In genomic region chr10:82858691-82859532, GRCm38 (mm10) we compare ENCODE assay signal across 8 mouse cellular contexts. TPM values are rescaled to one million over a fixed set of nuclear protein-coding genes. Genes with fewer than 3 reads are reported as not detected.
DNase-seq lines count a peak whose midpoint lies in the region; ATAC-seq and TF ChIP-seq lines count a peak whose summit lies in the region.

No protein-coding gene starts in this region.

- peak overlapping the region; percentile 98 for H3K27ac ChIP-seq in hindbrain, embryonic 10.5 days
- H3K27ac ChIP-seq in lung, postnatal 0 days (ENCODE audit: low read length): peak overlapping the region; percentile 94

- no peak for TF ChIP-seq CTCF in lung, postnatal 0 days (IDR thresholded peaks at IDR 0.05)

- peak; percentile 63 for TF ChIP-seq EP300 in lung, postnatal 0 days (IDR thresholded peaks at IDR 0.05)

- no peaks in the 10 kb centered on the region for H3K9me3 ChIP-seq in hindbrain, embryonic 10.5 days
- no peaks in the 10 kb centered on the region for H3K9me3 ChIP-seq in lung, postnatal 0 days (ENCODE audit: low read length)

- H3K4me1 ChIP-seq in hindbrain, embryonic 10.5 days (replicated peaks): peaks cover 46% of the 10 kb centered on the region
- no peaks in the 10 kb centered on the region for H3K4me1 ChIP-seq in lung, postnatal 0 days (ENCODE audit: insufficient read depth, low read depth, low read length)

- under 1% methylated on average over 49 of the region's 49 CpGs for WGBS in hindbrain, embryonic 10.5 days
- under 1% methylated on average over 49 of the region's 49 CpGs for WGBS in lung, postnatal 0 days

- DNase-seq in MEL-GATA-1-ER (ENCODE audit: extremely low read depth, low read depth): peak; percentile 93
- peak; percentile 93 for DNase-seq in cerebellum, adult 8-10 months
- peak; percentile 85 for DNase-seq in forelimb bud, embryonic 11.5 days (ENCODE audit: low read depth, low spot score)
- peak; percentile 92 for DNase-seq in hindbrain, embryonic 10.5 days (ENCODE audit: low spot score)
- DNase-seq in layer of hippocampus, adult 9-11 months: peak; percentile 93
- DNase-seq in lung, postnatal 0 days (ENCODE audit: low spot score): peak; percentile 97
- DNase-seq in ovary, postnatal 14 days (ENCODE audit: low spot score): peak; percentile 72
- peak; percentile 87 for DNase-seq in thymus, postnatal 14 days

- peak; percentile 91 for ATAC-seq in lung, postnatal 0 days

- peaks cover 20% of the 10 kb centered on the region for H3K36me3 ChIP-seq in hindbrain, embryonic 10.5 days
- H3K36me3 ChIP-seq in lung, postnatal 0 days (ENCODE audit: insufficient read depth, low read length): no peaks in the 10 kb centered on the region

- no peaks in the 10 kb centered on the region for H3K27me3 ChIP-seq in hindbrain, embryonic 10.5 days (ENCODE audit: insufficient read depth, poor library complexity, severe bottlenecking)
- H3K27me3 ChIP-seq in lung, postnatal 0 days (replicated peaks; ENCODE audit: insufficient read depth, low read length): no peaks in the 10 kb centered on the region

- H3K4me2 ChIP-seq in lung, postnatal 0 days (replicated peaks; ENCODE audit: low read depth, low read length): peak overlapping the region; percentile 88

- H3K9ac ChIP-seq in lung, postnatal 0 days (replicated peaks; ENCODE audit: low read depth): peak overlapping the region; percentile 78

- H3K4me3 ChIP-seq in hindbrain, embryonic 10.5 days: peak overlapping the region; percentile 87
- peak overlapping the region; percentile 79 for H3K4me3 ChIP-seq in lung, postnatal 0 days (ENCODE audit: low read depth, low read length)

RNA-seq across cellular contexts. Expression of gene Eid3, which starts 7.5 kb away (rescaled TPM):
- polyA plus RNA-seq in hindbrain, embryonic 10.5 days (2016; fragmentation: Nextera tagmentation; extraction: Ambion mirVana): 0.20 and 0.68 TPM in 2 replicates
- polyA plus RNA-seq in lung, postnatal 0 days (2015; fragmentation: Nextera tagmentation; extraction: Ambion mirVana): not detected in 2 replicates

RNA-seq across cellular contexts. Expression of gene Txnrd1, which starts 25.2 kb away (rescaled TPM):
- 164 and 172 TPM in 2 replicates for polyA plus RNA-seq in hindbrain, embryonic 10.5 days (2016; fragmentation: Nextera tagmentation; extraction: Ambion mirVana)
- polyA plus RNA-seq in lung, postnatal 0 days (2015; fragmentation: Nextera tagmentation; extraction: Ambion mirVana): 34.6 and 40.0 TPM in 2 replicates

Comparison
In these comparisons a context has a peak if more than half of its experiments do, and no peak if none do; other contexts are left out.
1. Peak in every context shown above with its lines: DNase-seq, ATAC-seq, H3K4me3 ChIP-seq and H3K27ac ChIP-seq.